Mouse (Mus musculus) heart, adult 2 months (tissue): ENCODE measurements around the gene Pth.

Source experiments
- CTCF ChIP-seq: fragments of 200-600 bp; IDR thresholded peaks from 2 replicates; pipeline ENCODE4 v1.8.1; 2022; ENCODE audit warnings: antibody characterized with exemption, mild to moderate bottlenecking, moderate library complexity
- EP300 ChIP-seq: fragments of 200-500 bp; IDR thresholded peaks from 2 replicates; pipeline ENCODE4 v1.6.1; 2011; ENCODE audit warnings: low read depth, low read length, control low read depth; ENCODE audit not compliant: insufficient read depth
- POLR2A ChIP-seq: fragments of 200-500 bp; IDR thresholded peaks from 2 replicates; pipeline ENCODE4 v1.6.1; 2011; ENCODE audit warnings: mild to moderate bottlenecking, low read depth, low read length, control low read depth; ENCODE audit not compliant: insufficient read depth

GRCm38 (mm10) chr7:113432891-113433290 is 44.5 kb upstream of the Pth start:
- TF ChIP-seq POLR2A (no peak), CTCF (no peak), EP300 (no peak)
